Comparison of ENCODE assay signal across 10 mouse cellular contexts in the genomic region with DNA sequence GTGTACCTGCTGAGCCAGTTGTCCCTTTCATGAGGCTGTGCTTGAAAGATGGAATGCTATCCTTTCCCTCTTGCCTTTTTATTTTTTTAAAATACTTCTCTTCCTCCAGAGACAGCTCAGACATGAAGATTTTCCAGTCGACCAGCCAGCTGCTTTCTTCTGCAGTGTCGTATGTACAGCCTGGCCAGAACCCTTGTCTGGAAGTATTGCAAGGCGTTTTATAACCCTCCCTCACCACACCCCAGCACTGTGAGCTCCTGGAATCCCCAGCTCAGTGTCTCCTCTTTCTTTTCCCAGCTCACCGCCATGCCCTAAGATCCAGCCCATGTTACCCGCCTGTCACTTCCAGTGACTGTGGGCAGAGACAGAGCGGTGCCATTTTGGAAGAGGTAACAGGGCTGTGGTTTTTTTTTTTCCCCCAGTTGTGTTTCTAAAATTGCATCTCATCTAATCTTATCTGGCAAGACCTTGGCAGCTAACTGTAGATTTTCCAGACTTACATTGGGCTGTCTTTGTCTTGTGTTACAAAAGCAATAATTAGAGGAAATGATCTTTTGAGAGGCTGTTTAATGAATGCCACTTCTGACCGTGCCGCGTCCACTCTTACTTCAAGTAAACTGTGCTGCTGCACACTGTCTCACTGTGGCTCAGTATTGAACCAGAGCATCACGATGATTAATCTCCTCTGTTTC.
DNase-seq lines count a peak whose midpoint lies in the region; ATAC-seq and TF ChIP-seq lines count a peak whose summit lies in the region.
"Had no signal": no experiment of that assay in that cellular context is flagged by ENCODE, and none has a peak within 500 bp of the region (broad histone marks: within the 10 kb centered on the region; RNA-seq: fewer than 3 reads in every experiment).

No protein-coding gene starts in this region.

- H3K27me3 ChIP-seq in kidney, embryonic 16.5 days (ENCODE audit: insufficient read depth, low read length), result no peaks in the 10 kb centered on the region
- no peaks in the 10 kb centered on the region for H3K27me3 ChIP-seq in lung, postnatal 0 days (replicated peaks; ENCODE audit: insufficient read depth, low read length)

- no peak overlapping the region; the same call in 1 of the 2 replicates for H3K27ac ChIP-seq in kidney, embryonic 16.5 days (ENCODE audit: low read length)
- H3K27ac ChIP-seq in lung, postnatal 0 days (ENCODE audit: low read length), result no peak overlapping the region

- peaks cover 23% of the 10 kb centered on the region for H3K4me1 ChIP-seq in kidney, embryonic 16.5 days (ENCODE audit: insufficient read depth, low read length)
- H3K4me1 ChIP-seq in lung, postnatal 0 days (ENCODE audit: insufficient read depth, low read depth, low read length), result peaks cover 8% of the 10 kb centered on the region; the same call in 1 of the 2 replicates

- H3K4me2 ChIP-seq in kidney, embryonic 16.5 days (replicated peaks; ENCODE audit: low read depth, low read length), result no peak overlapping the region
- no peak overlapping the region for H3K4me2 ChIP-seq in lung, postnatal 0 days (replicated peaks; ENCODE audit: low read depth, low read length)
- H3K4me2 ChIP-seq: liver, embryonic 11.5 days had no signal

- no peaks in the 10 kb centered on the region for H3K9me3 ChIP-seq in kidney, embryonic 16.5 days (ENCODE audit: low read length)
- no peaks in the 10 kb centered on the region for H3K9me3 ChIP-seq in lung, postnatal 0 days (ENCODE audit: low read length)
- H3K9me3 ChIP-seq: G1E had no signal

- H3K4me3 ChIP-seq in kidney, embryonic 16.5 days (ENCODE audit: low read length), result no peak overlapping the region
- H3K4me3 ChIP-seq in lung, postnatal 0 days (ENCODE audit: low read depth, low read length), result no peak overlapping the region

- TF ChIP-seq EP300 in lung, postnatal 0 days (IDR thresholded peaks at IDR 0.05), result no peak

- TF ChIP-seq CTCF in brain, embryonic 14.5 days (IDR thresholded peaks at IDR 0.05; ENCODE audit: borderline replicate concordance, extremely low read depth, insufficient read depth, insufficient read length), result no peak
- TF ChIP-seq CTCF in lung, postnatal 0 days (IDR thresholded peaks at IDR 0.05), result no peak

- peak; percentile 21 for DNase-seq in kidney, postnatal 10 days
- peak; percentile 68 for DNase-seq in brain, embryonic 14.5 days (ENCODE audit: low read depth)
- peak; percentile 18 for DNase-seq in gastrocnemius, postnatal 10 days
- peak; percentile 30 for DNase-seq in lung, postnatal 0 days (ENCODE audit: low spot score)
- no peak for DNase-seq in layer of hippocampus, postnatal 36 days
- no peak for DNase-seq in adrenal gland, adult 2 months
- no peak for DNase-seq in kidney, adult 11 months

- no peaks in the 10 kb centered on the region for H3K36me3 ChIP-seq in kidney, embryonic 16.5 days (ENCODE audit: insufficient read depth, low read length)
- no peaks in the 10 kb centered on the region; the same call in 1 of the 2 replicates for H3K36me3 ChIP-seq in lung, postnatal 0 days (ENCODE audit: insufficient read depth, low read length)

- TF ChIP-seq POLR2A in brain, embryonic 14.5 days (IDR thresholded peaks at IDR 0.05; ENCODE audit: borderline replicate concordance, extremely low read depth, insufficient read depth, insufficient read length, poor library complexity, severe bottlenecking), result no peak

- H3K9ac ChIP-seq in kidney, embryonic 16.5 days (replicated peaks; ENCODE audit: low read length), result no peak overlapping the region
- no peak overlapping the region for H3K9ac ChIP-seq in lung, postnatal 0 days (replicated peaks; ENCODE audit: low read depth)

- no peak for ATAC-seq in kidney, embryonic 16.5 days (ENCODE audit: low FRiP score, low TSS enrichment)
- ATAC-seq in lung, postnatal 0 days, result peak; percentile 11; the same call in 1 of the 2 replicates

- WGBS in kidney, embryonic 16.5 days, result 33% methylated on average over 10 of the region's 10 CpGs
- WGBS in lung, postnatal 0 days, result 34% methylated on average over 10 of the region's 10 CpGs

Comparison
In these comparisons a context has a peak if more than half of its experiments do, and no peak if none do; other contexts are left out.
1. DNase-seq: peak in kidney, postnatal 10 days (single experiment), brain, embryonic 14.5 days (single experiment), gastrocnemius, postnatal 10 days (single experiment) and lung, postnatal 0 days (single experiment); none in layer of hippocampus, postnatal 36 days (0 of 2), adrenal gland, adult 2 months (single experiment) and kidney, adult 11 months (single experiment).